Mouse (Mus musculus) embryo, embryonic 10.5 days (tissue): ENCODE measurements at regions not wholly inside any gene's neighbourhood (a gene's known extent, or its start where the extent isn't known, plus 50 kb on each side); places are given as distances from the start of the nearest gene placed in this dataset.
"Not testable (repeated sequence)": the region's sequence is repeated elsewhere in the genome, so short reads cannot be mapped to it uniquely, and the experiment has no call there.

Experiments used
- DNase-seq: peaks from one replicate; pipeline ENCODE4 v3.0.0-alpha.2; 2015; ENCODE audit warnings: low spot score

GRCm38 (mm10) chr4:38334529-38335149, 1115.5 kb upstream of the 1700009N14Rik start:
- DNase-seq = no peak

- DNase-seq = no peak
These were observed 1114.9 kb upstream of the 1700009N14Rik start for GRCm38 (mm10) chr4:38335156-38335555.

- peak; percentile 1 for DNase-seq
These were observed 1079.0 kb upstream of the 1700009N14Rik start for GRCm38 (mm10) chr4:38371047-38371446.

GRCm38 (mm10) chr4:38381916-38382315, 1068.2 kb upstream of the 1700009N14Rik start:
- no peak for DNase-seq

- no peak for DNase-seq
These were observed 1053.5 kb upstream of the 1700009N14Rik start for GRCm38 (mm10) chr4:38396635-38397034.

GRCm38 (mm10) chr4:38435326-38435725, 1014.8 kb upstream of the 1700009N14Rik start:
- not testable (repeated sequence) for DNase-seq

GRCm38 (mm10) chr4:38461473-38462194, 988.5 kb upstream of the 1700009N14Rik start:
- DNase-seq = no peak

GRCm38 (mm10) chr4:38498271-38498670, 951.8 kb upstream of the 1700009N14Rik start:
- DNase-seq = no peak

- no peak for DNase-seq
These were observed 944.2 kb upstream of the 1700009N14Rik start for GRCm38 (mm10) chr4:38505875-38506274.

- DNase-seq = peak; percentile 0
These were observed 942.9 kb upstream of the 1700009N14Rik start for GRCm38 (mm10) chr4:38507202-38507601.

- no peak for DNase-seq
These were observed 931.0 kb upstream of the 1700009N14Rik start for GRCm38 (mm10) chr4:38519108-38519507.
